Mouse (Mus musculus): ENCODE results near the gene Ddb2.

- TF ChIP-seq GATA1 (IDR thresholded peaks at IDR 0.05; ENCODE audit: borderline replicate concordance, low read length) (no peak), FLI1 (IDR thresholded peaks at IDR 0.05; ENCODE audit: low read length) (no peak)
These were observed 27.2 kb upstream of the Ddb2 start for GRCm38 (mm10) chr2:91263692-91264660.

Data from megakaryocyte, embryonic 14.5 days (primary cell).